Mouse (Mus musculus): ENCODE data around the gene Psg17. TPM values are rescaled to one million over a fixed set of nuclear protein-coding genes. Genes with fewer than 3 reads are reported as not detected.
A peak's percentile ranks its signal among the peaks of the same experiment; 100 is the strongest.
"Not testable (repeated sequence)": the region's sequence is repeated elsewhere in the genome, so short reads cannot be mapped to it uniquely, and the experiment has no call there.

Gene Psg17
- total RNA-seq (2017): not detected in 3 replicates

- no peak for ATAC-seq (replicated peaks; ENCODE audit: insufficient number of reproducible peaks, low FRiP score, low TSS enrichment, poor library complexity, severe bottlenecking)
Measured at GRCm38 (mm10) chr7:18821507-18821906, at the start of gene Psg17. Gene Psg17, minus strand, starts transcription at chr7:18821607.

GRCm38 (mm10) chr7:18871031-18871430 lies 49.6 kb upstream of the Psg17 start, which contains the start of gene Pglyrp1:
Gene Pglyrp1, plus strand, starts transcription at chr7:18871331.
- not testable (repeated sequence) for ATAC-seq (replicated peaks; ENCODE audit: insufficient number of reproducible peaks, low FRiP score, low TSS enrichment, poor library complexity, severe bottlenecking)

- no peak for ATAC-seq (replicated peaks; ENCODE audit: insufficient number of reproducible peaks, low FRiP score, low TSS enrichment, poor library complexity, severe bottlenecking)
Measured at GRCm38 (mm10) chr7:18868491-18868890, 47.1 kb upstream of the Psg17 start.

- no peak for ATAC-seq (replicated peaks; ENCODE audit: insufficient number of reproducible peaks, low FRiP score, low TSS enrichment, poor library complexity, severe bottlenecking)
Measured at GRCm38 (mm10) chr7:18862801-18863200, 41.4 kb upstream of the Psg17 start.

GRCm38 (mm10) chr7:18858310-18858916 lies 37.0 kb upstream of the Psg17 start:
- no peak for ATAC-seq (replicated peaks; ENCODE audit: insufficient number of reproducible peaks, low FRiP score, low TSS enrichment, poor library complexity, severe bottlenecking)

DNA sequence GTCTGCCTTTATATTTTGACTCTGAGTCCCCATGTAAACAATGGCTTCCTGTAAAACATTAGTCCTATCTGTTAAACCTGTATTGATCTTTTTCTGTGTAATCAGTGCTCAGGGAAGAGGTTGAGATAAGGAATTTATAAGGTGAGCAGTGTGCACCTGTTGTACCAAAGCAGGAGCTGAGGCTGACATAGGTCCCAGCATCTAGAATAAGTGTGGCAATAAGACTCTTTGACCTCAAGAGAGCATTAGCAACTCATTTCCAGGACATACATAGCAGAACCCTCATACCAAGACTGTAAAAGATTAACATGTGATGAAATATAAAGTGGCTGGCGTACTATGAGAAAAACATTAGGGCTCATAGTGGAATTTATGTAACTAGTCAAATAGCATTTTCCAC lies 27.0 kb upstream of the Psg17 start:
- ATAC-seq (replicated peaks; ENCODE audit: insufficient number of reproducible peaks, low FRiP score, low TSS enrichment, poor library complexity, severe bottlenecking): no peak

- ATAC-seq (replicated peaks; ENCODE audit: insufficient number of reproducible peaks, low FRiP score, low TSS enrichment, poor library complexity, severe bottlenecking): no peak
Measured at GRCm38 (mm10) chr7:18844811-18845210, 23.4 kb upstream of the Psg17 start.

- no peak for ATAC-seq (replicated peaks; ENCODE audit: insufficient number of reproducible peaks, low FRiP score, low TSS enrichment, poor library complexity, severe bottlenecking)
Measured at GRCm38 (mm10) chr7:18841174-18841567, 19.8 kb upstream of the Psg17 start.

GRCm38 (mm10) chr7:18840386-18841173 lies 19.2 kb upstream of the Psg17 start:
- ATAC-seq (replicated peaks; ENCODE audit: insufficient number of reproducible peaks, low FRiP score, low TSS enrichment, poor library complexity, severe bottlenecking): peak; percentile 27; the same call in 1 of the 2 replicates

DNA sequence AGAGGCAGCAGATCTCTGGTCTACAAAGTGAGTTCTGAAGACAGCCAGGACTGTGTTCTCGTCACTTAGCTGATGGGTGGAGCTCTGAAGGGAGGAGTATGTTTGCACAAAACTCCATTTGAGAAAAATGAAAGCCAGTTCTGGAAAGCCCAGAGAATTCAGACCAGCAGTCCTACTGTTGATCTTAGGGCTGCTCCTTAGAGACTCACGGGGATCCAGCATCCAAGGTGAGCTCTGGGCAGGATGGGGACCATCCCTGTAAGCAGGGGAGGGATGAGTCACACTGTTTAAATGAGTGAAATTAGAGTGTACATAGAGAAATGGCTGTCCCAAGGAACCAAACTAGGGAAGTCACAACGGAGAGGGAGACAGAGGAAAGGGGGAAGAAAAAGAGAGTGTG lies 18.5 kb upstream of the Psg17 start, which contains the start of gene Mill2:
TSS of gene Mill2 (plus strand) at position 102 of the 400 bp plus-strand sequence.
- ATAC-seq (replicated peaks; ENCODE audit: insufficient number of reproducible peaks, low FRiP score, low TSS enrichment, poor library complexity, severe bottlenecking): no peak

DNA sequence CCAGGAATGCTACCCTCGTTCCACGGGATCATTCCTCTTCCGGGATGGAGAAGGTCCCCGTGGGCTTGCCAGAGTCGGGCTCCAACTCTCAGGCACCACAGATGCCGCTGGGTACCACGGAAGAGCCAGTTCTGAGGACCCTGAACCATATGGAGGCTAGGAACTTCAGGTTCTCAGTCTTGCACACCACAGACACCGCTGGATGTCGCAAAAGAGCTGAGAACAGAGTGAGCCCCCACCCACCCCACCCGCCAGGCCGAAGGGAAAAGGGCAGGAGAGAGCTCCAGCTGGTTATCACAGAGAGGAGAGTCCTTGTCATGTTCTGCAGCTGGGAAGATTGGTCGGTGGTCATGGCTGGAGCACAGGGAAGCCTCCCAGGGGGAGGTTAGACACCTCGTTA lies 10.9 kb upstream of the Psg17 start:
- no peak for ATAC-seq (replicated peaks; ENCODE audit: insufficient number of reproducible peaks, low FRiP score, low TSS enrichment, poor library complexity, severe bottlenecking)

GRCm38 (mm10) chr7:18829545-18829944 lies 8.1 kb upstream of the Psg17 start:
- ATAC-seq (replicated peaks; ENCODE audit: insufficient number of reproducible peaks, low FRiP score, low TSS enrichment, poor library complexity, severe bottlenecking): no peak

DNA sequence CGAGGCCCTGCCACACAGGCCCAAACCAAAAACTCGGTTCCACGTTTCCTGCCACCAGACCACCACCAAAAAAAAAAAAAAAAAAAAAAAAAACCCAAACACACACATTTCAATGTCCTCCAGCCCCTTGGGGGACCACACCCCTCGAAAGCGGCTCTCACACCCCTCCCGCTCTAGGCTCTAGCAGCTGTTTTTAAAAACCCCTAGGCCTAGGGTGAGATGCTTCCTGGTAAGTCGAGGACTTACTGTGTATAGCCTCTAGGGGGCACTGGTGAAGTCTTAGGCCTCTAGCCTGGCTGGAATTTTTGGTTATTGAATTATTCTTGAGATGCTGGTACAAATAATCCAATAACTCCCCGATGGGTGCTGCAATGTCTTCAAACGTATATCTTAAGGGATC lies 7.2 kb upstream of the Psg17 start:
- ATAC-seq (replicated peaks; ENCODE audit: insufficient number of reproducible peaks, low FRiP score, low TSS enrichment, poor library complexity, severe bottlenecking): no peak

DNA sequence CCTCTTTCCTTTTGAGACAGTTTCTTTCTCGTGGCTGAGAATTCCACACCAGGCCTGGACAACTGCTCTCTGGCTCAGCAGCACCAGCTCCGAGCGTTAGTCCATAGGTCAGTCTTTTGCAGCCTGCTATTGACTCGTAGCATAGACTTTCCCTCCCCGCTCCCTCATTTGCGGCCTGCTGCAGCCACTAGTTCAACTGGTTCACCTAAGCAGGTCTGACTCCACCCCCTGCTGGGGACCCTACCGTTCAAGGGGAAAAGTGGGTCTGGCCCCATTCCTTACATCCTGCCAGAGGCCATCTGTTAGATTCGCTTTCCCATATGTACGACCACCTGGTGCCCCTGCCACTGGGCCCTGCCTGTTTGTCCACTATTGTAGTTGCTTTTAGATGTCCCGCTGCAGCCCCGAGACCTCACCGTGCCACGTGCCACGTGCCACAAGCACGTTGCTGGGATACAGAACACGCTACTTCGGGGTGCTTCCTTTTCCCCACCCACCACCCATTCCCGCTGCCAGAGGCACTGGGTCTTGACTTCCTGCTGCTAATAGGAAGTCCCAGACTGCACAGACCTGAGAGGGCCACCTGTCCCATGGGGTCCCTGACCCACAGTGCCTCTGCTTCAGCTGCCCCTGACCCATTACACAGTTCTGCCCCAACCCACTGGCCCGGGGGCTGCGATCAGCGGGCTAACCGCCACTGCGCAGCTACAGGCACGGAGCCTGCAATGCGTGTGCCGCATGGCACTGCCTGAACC lies 6.6 kb upstream of the Psg17 start:
- no peak for ATAC-seq (replicated peaks; ENCODE audit: insufficient number of reproducible peaks, low FRiP score, low TSS enrichment, poor library complexity, severe bottlenecking)

DNA sequence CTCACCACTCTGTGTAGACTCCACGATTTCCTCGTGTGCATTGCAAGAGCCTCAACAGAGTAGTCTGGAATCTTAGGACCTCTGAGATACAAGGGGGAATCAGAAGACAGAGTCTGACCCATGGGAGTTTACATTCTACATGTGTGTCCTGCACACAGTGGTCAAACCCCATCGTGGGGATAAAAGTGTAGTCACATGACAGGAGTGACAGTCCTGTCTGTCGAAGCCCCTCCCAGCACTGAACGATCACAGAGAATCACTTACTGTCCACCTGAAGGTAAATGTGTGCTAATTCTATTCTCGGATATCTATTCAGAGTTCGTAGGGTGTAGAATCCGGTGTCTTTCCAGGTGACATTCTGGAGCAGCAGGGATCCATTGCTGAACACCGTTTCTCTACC lies 3.1 kb downstream of the Psg17 start:
- ATAC-seq (replicated peaks; ENCODE audit: insufficient number of reproducible peaks, low FRiP score, low TSS enrichment, poor library complexity, severe bottlenecking): no peak

- no peak for ATAC-seq (replicated peaks; ENCODE audit: insufficient number of reproducible peaks, low FRiP score, low TSS enrichment, poor library complexity, severe bottlenecking)
Measured at GRCm38 (mm10) chr7:18803526-18803925, 17.9 kb downstream of the Psg17 start.

- ATAC-seq (replicated peaks; ENCODE audit: insufficient number of reproducible peaks, low FRiP score, low TSS enrichment, poor library complexity, severe bottlenecking): no peak
Measured at GRCm38 (mm10) chr7:18799129-18799528, 22.3 kb downstream of the Psg17 start.

- no peak for ATAC-seq (replicated peaks; ENCODE audit: insufficient number of reproducible peaks, low FRiP score, low TSS enrichment, poor library complexity, severe bottlenecking)
Measured at GRCm38 (mm10) chr7:18798420-18798819, 23.0 kb downstream of the Psg17 start, which contains the start of gene Psg19. Gene Psg19, minus strand, starts transcription at chr7:18798520.

DNA sequence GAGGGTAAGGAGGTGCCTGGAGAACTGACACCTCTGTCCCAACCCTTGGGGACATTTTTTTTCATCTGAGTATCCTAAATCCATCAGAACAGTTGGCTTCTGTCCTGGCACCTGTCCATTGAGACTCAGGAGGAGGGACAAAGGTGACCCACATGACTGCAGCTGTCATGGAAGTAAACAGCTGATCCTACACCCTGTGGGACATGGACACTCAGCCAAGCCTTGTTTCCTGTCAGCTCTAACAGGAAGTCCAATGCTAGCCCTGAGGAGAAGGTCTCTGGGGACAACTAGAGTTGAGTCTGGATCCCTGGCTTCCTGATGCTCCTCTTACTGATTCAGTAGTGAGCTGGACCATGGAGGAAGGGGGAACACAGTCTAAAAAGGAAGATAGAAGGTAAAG lies 30.7 kb downstream of the Psg17 start:
- not testable (repeated sequence) for ATAC-seq (replicated peaks; ENCODE audit: insufficient number of reproducible peaks, low FRiP score, low TSS enrichment, poor library complexity, severe bottlenecking)
